Mouse (Mus musculus): Measurements from ENCODE around the gene Zmym6.

Gene Zmym6

DNA sequence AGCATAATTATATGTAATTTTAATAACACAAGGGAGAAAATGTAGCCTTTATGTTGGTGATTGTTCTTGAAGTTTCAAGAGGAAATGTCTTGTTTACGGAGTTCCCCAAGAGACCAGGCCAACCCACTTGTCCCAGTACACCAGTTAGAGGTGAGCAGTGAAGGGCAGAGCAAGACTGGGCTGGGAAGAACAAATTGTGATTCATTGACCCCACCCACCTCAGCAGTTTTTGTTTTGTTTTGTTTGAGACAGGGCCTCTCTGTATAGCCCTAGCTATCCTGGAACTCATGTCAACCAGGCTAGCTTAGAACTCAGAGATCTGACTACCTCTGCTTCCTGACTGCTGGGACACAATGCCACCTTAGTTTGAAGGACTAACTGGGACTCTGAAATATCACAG, 47.1 kb downstream of the Zmym6 start:
- DNase-seq (ENCODE audit: low spot score): no peak

DNA sequence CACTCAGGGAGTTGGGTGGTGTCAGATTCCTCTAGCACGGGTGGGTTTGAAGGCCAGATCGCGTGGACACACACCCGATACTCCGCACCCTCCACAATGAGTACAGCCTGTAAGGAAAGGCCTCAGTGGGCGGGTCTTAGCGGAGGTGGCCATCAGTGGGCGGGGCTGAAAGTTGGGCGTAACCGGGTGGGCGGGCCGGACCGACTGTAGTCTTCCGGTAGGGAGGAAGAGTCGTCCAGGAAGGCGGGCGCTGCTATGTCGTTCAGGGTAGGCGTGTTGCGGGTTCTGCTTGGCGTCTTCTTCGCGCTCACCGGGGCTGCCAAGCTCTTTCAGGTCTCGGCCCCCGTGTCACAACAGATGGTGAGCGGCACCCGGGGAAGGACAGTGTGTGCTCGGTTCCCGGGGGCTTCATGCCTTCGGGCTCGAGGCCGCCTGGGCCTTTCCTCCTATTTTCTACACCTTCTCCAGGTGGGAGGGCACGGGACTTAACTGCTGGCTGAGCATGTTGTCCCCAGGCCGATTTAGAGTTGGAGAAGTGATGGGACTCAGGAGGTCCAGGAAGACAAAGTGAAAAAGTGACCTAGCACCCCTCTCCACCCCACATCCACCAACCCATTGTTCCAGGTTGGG, 48.8 kb downstream of the Zmym6 start:
- DNase-seq (ENCODE audit: low spot score): peak; percentile 77

DNA sequence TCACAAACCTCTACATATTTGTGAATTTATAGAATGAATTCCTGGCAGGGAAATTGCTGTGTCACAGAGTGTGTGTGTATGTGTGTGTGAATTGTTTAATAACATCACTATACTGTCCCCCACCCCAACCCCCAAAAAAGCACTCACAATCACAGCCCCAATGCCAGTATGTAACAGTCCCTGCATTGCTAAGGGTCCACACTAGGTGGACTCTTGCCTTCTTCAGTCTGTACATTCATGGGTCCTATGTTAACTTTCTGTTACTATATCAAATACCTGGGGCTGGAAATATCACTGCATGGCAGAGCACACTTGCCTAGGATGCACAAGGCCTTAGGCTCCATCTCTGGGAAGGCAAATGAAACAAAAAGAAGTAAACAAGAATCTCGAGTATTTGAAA, 57.5 kb downstream of the Zmym6 start:
- no peak for DNase-seq (ENCODE audit: low spot score)

DNA sequence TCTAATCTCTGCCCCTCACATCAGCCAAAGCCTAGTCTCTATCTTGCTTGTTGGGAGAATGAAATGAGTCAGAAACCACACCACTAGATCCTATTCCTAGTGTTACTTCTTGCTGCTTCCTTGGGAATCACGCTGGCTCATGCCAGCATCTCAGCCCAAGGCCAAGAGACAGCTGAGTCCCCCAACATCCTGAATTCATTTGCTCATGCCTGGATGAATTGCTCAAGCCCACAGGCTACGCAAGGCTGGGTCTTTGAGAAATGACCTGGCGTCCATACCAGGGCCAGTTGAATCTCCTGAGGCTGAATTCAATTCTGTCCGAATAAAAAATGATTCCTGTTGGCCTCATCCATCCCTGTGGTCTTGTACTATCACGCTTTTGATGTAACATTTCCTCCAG, 60.4 kb downstream of the Zmym6 start:
- DNase-seq (ENCODE audit: low spot score): no peak

DNA sequence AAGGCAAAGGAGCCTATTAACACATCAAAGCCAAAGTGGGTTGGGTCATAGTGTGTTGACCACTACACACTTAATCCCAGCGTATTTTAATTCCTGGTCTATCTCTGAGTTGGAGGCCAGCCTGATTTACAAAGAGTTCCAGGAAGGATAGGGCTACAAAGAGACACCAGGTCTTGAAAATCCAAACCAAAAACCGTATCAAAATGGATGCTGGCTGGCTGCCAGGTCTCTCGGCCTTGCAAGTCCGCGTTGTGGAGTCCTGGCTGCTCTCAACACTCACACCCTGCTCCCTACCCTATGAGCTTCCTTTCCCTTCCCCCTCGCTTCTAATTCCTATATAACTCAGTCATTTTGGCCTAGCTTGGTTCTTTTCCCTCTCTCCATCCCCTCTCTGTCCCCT, 61.3 kb downstream of the Zmym6 start:
- DNase-seq (ENCODE audit: low spot score): no peak

DNA sequence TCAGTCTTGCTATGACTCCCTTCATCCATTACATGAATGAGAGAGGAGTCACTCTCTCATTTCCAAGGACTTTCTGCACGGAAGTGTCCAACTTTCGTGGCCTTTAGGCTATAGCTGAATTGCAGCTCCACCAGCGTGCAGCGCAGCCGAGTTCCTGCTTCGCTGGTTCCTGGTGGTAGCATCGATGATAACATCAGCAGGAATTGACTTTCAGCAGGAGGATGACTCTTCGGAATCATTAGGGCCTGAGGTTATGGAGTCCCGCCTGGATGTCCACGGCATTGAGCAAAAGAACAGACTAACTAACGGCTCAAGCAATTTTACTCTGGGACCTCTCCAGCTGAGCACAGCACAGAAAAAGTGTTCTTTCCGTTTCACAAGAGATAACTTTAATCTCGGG, 72.8 kb downstream of the Zmym6 start:
- DNase-seq (ENCODE audit: low spot score): no peak

DNA sequence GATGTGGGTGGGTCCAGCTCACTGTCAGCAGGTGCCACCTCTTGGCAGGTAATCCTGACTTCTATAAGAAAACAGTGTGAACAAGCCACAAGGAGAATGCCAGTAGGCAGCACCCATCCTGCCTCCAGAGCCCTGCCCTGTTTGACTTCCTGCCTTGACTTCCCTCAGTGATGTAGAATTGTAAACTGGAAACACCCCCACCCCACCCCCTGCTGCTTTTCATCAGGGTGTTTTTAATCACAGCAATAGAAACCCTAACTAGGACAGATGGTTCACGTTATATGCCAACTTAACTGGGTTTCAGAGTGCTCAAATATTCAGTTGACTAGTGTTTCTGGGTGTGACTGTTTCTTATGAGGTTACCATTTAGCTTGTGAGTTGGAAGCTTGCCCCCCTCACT, 76.2 kb downstream of the Zmym6 start:
- no peak for DNase-seq (ENCODE audit: low spot score)

DNA sequence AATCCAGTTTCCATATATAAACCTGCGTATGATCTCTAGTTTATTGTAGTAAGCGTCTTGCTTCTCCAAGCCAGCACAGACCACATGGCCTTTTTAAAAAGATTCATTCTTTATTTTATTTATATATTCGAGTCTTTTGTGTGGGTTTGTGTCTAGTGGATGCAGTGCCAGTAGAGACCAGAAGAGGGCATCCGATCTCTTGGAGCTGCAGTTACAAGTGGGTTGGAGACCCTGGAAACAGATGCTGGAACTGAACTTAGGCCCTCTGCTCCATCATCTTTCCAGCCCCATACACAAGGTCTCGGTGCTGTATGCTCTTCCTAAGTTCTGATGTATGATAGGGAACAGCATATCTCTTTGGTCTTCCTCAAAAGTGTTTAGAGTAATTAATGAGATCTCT, 78.6 kb downstream of the Zmym6 start:
- DNase-seq (ENCODE audit: low spot score): no peak

DNA sequence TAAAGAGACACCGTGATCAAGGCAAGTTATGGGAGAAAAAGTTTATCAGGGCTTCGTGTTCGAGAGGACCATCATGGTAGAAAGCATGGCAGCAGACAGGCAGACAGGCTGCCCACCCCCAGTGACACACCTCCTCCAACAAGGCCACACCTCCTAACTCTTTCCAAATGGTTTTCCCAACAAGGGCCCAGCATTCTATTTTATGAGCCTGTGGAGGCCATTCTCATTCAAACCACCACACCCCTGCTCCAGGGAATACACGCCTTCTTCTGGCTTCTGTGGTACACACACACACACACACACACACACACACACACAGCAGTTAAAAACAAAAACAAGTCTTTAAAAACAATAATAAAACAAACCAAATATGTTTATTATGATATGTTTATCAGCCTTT, 80.6 kb downstream of the Zmym6 start:
- no peak for DNase-seq (ENCODE audit: low spot score)

DNA sequence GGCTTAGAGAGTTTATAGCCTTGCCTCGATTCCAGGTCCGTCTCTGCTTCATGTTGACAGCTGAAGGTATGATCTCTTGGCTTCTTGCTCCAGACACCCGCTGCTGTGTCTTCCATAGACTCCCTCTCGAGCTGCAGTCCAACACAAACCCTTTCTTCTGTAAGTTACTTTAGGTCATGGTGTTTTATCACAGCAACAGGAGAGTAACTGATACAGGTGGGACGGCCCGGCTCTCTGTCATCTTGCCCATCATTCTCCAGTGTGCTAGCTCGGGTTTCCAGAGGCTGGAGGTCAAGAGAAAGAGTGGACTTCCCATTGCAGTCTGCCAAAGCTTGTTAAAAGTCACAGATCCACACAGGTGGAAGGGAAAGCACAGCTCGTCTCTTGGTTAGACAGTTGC, 86.7 kb downstream of the Zmym6 start:
- no peak for DNase-seq (ENCODE audit: low spot score)

DNA sequence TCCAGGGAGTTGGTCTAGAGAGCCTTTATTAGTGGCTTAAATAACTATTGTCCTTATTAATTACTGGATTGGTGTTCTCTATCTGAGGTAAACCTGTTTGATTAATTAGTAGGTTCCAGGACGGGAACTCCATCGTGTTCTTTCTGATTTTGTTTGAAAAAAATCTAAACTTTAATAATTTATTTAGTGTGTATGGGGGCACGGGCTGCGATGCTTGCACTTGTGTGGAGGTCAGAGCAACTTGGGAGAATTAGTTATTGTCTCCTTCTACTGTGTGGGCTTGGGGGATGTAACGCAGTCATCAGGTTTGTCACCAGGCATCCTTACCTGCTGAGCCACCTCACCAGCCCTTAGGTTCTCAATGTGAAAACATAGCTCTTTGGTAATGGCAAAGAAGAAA, 89.9 kb downstream of the Zmym6 start:
- no peak for DNase-seq (ENCODE audit: low spot score)

DNA sequence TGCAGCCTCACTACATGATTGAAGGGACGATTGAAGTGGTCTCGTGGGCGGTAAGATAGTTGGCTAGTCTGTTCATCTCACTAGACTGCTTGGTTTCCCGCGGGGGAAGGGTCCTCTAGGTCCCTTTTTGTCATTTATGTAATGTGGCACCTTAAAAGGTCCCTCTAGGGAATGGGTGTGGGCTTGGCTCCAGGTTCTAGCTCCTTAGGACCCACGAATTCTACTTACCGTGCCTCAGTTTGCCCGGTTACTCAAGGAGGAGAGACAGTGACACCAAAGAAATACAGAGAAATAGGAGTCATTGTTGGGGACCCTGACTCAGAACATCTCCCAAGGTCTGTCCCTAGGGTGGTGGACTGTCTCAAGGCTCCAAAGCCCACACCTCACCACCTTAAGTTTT, 90.5 kb downstream of the Zmym6 start:
- no peak for DNase-seq (ENCODE audit: low spot score)

DNA sequence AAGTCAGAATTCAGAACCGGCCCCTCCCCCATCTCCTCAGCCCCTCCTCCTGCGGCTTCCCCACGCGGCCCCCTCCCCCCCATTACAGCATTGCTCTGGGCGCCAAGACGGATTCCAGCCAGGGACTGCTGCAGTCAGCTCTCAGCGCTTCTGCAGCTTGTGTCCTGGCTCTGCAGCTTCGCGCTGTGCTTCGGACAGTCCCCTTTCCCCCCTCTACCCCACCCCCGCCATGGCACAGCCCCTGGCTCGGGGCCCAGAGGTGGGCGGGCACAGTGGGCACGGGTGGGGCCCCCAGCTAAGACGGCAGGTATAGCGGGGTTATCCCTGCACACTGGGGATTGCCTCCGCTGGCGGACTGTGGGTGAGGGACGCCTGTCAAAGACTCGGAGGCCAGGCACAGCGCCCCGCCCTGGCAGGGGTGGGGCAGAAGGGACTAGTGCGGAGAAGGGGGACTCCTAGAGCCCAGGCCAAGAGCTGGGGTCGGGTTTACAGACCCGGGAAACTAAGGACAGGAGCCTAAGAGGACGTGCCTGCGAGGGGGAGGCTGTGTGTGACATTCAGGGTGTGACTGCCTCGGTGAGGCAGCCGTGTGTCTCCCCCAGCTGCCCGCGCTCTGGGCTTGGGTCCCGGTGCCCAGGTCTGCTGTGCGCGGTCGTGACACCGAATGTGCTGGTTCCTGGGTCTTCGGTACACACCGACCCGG, 91.2 kb downstream of the Zmym6 start:
- no peak for DNase-seq (ENCODE audit: low spot score)

DNA sequence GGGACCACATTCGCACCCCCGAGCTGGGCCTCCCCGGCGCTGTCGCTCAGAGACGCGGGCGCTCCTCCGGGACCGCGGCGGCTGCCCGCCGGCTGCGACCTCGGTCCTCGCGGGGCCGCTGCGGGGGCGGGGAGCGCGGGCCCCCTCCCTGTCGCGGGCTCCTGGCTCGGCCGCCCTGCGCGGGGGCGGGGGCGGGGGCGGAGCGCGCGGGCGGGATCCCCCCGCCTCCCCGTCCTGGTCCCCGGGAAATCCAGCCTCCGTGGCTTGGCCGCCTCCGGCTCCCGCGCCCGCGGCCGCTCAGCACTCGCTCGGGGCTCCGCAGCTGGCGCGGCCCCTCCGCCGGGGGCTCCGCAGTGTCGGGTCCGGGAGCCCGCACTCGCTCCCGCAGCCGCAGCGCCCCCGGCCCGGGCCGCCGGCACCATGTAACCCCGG, 91.7 kb downstream of the Zmym6 start, which contains the start of gene Dlgap3:
Gene Dlgap3, plus strand, starts transcription at position 291 of the 432 bp plus-strand sequence.
- no peak for DNase-seq (ENCODE audit: low spot score)

DNA sequence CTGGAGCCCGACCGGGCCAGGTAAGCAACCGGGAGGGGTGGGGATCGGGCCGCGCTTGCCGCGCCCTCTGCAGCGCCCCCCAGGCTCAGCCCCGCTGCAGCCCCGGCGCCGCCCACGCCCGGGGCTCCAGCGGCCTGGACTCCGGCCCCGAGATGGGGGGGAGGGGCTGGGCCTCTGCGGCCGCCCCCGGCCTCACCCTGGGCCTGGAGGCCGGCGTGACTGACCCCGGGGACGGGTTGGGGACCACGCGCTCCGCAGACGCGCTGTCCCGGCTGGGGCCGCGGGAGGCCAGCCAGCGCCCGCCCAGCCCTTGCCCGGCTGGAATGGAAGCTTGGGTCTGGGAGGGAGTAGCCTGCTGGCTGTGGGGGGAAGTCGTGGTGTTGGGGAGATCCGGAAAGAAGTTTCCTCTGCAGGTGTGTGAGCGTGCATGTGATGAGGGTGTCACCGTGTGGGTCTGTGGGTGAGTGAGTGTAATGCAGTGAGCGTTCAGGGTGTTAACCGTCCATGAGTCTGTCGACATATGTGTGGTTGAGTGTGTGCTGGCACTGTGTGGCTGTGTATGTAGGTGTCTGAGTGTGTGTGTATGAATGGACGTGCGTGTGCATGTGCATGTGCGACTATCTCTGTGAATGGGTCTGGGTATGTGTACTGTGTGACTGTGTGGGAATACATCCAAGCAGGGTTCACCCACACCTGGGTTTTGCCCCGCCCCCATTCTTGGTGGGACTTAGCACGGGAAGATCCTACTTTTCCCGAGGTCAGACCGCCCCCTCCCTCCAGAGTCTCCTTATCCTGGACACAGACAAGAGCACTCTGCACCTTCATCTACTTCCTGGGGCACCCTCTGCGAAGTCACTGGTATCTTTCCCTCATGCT, 92.4 kb downstream of the Zmym6 start:
- DNase-seq (ENCODE audit: low spot score): no peak

DNA sequence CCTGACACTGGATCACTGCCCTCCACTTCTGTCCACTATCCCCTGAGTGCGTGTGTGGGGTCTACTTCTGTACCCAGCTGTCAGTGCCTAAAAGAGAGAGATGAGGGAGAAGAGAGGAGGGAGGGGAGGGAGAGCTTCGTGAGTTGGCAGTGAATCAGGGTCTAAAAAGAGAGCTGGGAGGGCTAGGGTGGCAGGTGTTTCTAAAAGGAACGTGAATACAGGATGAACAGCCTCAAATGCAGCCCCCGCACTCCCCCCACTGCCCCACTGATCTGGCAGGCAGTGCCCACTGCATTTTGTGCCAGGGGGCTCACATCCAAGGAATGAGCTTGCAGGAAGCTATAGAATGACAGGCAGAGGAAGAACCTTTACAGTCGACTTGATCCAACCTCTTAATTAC, 93.7 kb downstream of the Zmym6 start:
- no peak for DNase-seq (ENCODE audit: low spot score)

DNA sequence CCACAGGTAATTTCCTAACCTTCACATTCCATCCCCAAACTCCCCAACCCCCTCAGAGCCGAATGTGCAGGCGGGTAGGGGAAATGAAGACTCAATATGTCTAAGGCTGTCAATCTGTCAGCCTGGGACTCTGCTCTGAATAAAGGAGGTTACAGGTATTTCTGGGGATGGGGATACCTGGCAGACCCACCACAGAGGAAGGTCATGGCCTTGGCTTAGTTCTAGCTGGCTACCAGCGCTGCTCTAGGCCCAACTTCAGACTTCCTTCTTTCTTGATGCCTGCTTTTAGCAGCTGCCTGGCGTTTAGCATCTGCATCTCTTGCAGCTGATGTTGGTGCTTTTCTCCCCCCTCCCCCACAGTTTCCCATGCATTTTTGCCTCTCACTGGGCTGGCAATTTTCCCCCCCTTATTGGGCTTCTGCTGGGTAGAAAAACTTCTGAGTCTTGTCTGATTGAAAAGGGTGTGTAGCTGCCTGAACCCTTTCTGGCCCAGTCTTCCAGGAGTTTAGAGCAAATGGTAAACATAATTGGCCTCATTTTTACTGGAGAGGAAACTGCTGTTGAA, 94.2 kb downstream of the Zmym6 start:
- no peak for DNase-seq (ENCODE audit: low spot score)

DNA sequence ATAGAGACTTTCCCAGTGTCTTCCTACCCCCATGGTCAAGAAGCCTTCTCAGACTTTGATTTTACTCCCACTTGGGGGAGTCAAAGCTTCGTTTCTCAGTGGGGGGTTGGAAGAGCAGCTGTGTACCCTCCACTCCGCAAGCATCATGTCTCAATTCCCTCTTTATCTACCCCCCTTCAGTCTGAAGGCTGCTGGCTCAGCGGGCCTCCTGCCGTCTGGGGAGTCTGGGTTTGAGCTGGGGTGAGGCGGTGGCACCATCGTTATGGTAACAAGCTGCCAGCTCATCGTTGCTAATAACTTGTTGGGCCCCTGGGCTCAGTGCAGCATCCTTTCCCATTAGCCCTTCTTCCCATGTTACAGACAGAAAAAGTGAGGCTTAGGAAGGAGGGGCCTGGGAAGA, 94.9 kb downstream of the Zmym6 start:
- DNase-seq (ENCODE audit: low spot score): no peak

DNA sequence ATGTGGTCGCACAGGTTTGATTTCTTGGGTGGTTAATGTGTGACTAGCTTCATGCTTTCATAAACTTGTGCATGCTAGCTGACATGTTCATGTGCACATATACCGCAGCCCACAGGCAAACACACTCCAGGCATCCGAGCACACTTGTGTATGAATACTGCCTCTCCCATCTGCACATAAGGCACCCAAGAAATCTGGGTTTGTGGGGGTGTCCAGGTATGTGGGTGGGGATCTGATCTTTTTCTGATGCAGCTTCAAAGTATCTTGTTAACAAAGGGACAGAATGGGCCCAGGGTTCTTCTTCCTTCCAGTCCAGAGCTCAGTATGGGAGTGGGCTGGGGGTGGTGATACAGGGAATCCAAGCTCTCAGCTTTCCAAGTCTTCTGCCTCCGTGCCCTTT, 95.4 kb downstream of the Zmym6 start:
- no peak for DNase-seq (ENCODE audit: low spot score)

DNA sequence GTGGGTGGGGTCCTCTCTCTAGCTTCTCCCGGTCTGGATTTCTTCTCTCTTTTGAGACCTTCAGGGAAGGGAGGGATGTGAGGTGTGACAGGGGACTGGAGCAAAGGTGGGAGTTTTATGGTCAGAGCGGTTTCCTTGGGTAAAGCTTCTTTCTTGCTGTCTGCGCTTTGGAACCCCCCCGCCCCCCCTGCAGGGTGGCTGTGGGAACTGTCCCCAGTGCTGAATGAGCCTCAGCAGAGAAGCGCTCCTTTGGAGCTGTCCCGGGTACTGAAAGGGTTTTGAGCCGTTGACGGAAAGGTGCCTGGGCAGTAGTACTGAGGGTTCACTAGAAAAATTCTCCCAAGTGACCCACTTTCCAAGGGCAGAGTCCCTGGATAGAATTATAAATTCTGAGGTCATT, 96.3 kb downstream of the Zmym6 start:
- DNase-seq (ENCODE audit: low spot score): no peak
